Mouse (Mus musculus): ENCODE data around the gene Gm44973. TPM values are rescaled to one million over a fixed set of nuclear protein-coding genes. Genes with fewer than 3 reads are reported as not detected.
A peak's percentile ranks its signal among the peaks of the same experiment; 100 is the strongest.
"Not testable (repeated sequence)": the region's sequence is repeated elsewhere in the genome, so short reads cannot be mapped to it uniquely, and the experiment has no call there.

Gene Gm44973
- polyA plus RNA-seq, 3 experiments from 2014 or later = 7.8 to 17.2 (median 10.8) TPM

GRCm38 (mm10) chr7:5016920-5017319, 1.6 kb downstream of the Gm44973 start:
- ATAC-seq = no peak

GRCm38 (mm10) chr7:5017352-5017751, 2.1 kb downstream of the Gm44973 start:
- ATAC-seq = no peak

- no peak for ATAC-seq
Observed at GRCm38 (mm10) chr7:5017931-5018330, 2.6 kb downstream of the Gm44973 start.

GRCm38 (mm10) chr7:5019576-5019975, 4.3 kb downstream of the Gm44973 start:
- not testable (repeated sequence) for ATAC-seq

GRCm38 (mm10) chr7:5020000-5020681, 4.8 kb downstream of the Gm44973 start, which contains the start of the genes Zfp865 and Ccdc106:
Gene Zfp865, plus strand, starts transcription at chr7:5020376.
Gene Ccdc106, plus strand, starts transcription at chr7:5020553.
- peak; percentile 88 for ATAC-seq

- peak; percentile 4 for ATAC-seq
Observed at GRCm38 (mm10) chr7:5020685-5021084, 5.4 kb downstream of the Gm44973 start.

- ATAC-seq = no peak
Observed at GRCm38 (mm10) chr7:5021197-5021596, 5.9 kb downstream of the Gm44973 start.

GRCm38 (mm10) chr7:5029543-5029942, 14.2 kb downstream of the Gm44973 start:
- ATAC-seq = no peak

- no peak for ATAC-seq
Observed at GRCm38 (mm10) chr7:5029946-5030345, 14.7 kb downstream of the Gm44973 start.

GRCm38 (mm10) chr7:5030554-5031275, 15.4 kb downstream of the Gm44973 start:
- no peak for ATAC-seq

- no peak for ATAC-seq
Observed at GRCm38 (mm10) chr7:5031496-5031895, 16.2 kb downstream of the Gm44973 start.

GRCm38 (mm10) chr7:5033818-5034217, 18.5 kb downstream of the Gm44973 start, which contains the start of gene 4632433K11Rik:
Gene 4632433K11Rik, plus strand, starts transcription at chr7:5034118.
- ATAC-seq = no peak

GRCm38 (mm10) chr7:5035628-5036027, 20.3 kb downstream of the Gm44973 start:
- no peak for ATAC-seq

GRCm38 (mm10) chr7:5036136-5036535, 20.8 kb downstream of the Gm44973 start:
- no peak for ATAC-seq

- ATAC-seq = no peak
Observed at GRCm38 (mm10) chr7:5037026-5037425, 21.7 kb downstream of the Gm44973 start.

- ATAC-seq = no peak
Observed at GRCm38 (mm10) chr7:5037467-5037866, 22.2 kb downstream of the Gm44973 start.

GRCm38 (mm10) chr7:5038109-5038732, 22.9 kb downstream of the Gm44973 start, which contains the start of gene Zfp784:
Gene Zfp784, minus strand, starts transcription at chr7:5038446.
- ATAC-seq = peak; percentile 96

- no peak for ATAC-seq
Observed at GRCm38 (mm10) chr7:5038940-5039339, 23.6 kb downstream of the Gm44973 start.

GRCm38 (mm10) chr7:5044981-5045380, 29.7 kb downstream of the Gm44973 start:
- no peak for ATAC-seq

GRCm38 (mm10) chr7:5046112-5046511, 30.8 kb downstream of the Gm44973 start:
- ATAC-seq = no peak

GRCm38 (mm10) chr7:5047313-5047712, 32.0 kb downstream of the Gm44973 start:
- peak; percentile 57 for ATAC-seq

- peak; percentile 64 for ATAC-seq
Observed at GRCm38 (mm10) chr7:5051193-5052192, 36.2 kb downstream of the Gm44973 start, which contains the start of gene Zfp580. Gene Zfp580, plus strand, starts transcription at chr7:5051538.

Data from inflammation-experienced regulatory T-cells, adult 6 months (primary cell).